Mouse (Mus musculus): ENCODE data around the gene Ccl24. TPM values are rescaled to one million over a fixed set of nuclear protein-coding genes. Genes with fewer than 3 reads are reported as not detected.

Ccl24 gene
- 0.18 TPM for polyA plus RNA-seq (2017; shearing (Covaris generic))

GRCm38 (mm10) chr5:135573006-135573405, at the start of gene Ccl24:
Ccl24 (minus strand) TSS chr5:135573049.

GRCm38 (mm10) chr5:135563469-135563868, 9.4 kb downstream of the Ccl24 start, which contains the start of gene Ccl26:
Ccl26 (minus strand) TSS chr5:135563569.

GRCm38 (mm10) chr5:135544865-135545797, 27.7 kb downstream of the Ccl24 start, which contains the start of gene Hip1:
Hip1 (minus strand) TSS chr5:135545120.

Other genes starting within 250 kb of the Ccl24 start
- not detected for gene Fkbp6, start 223.0 kb downstream of the Ccl24 start, polyA plus RNA-seq (2017; shearing (Covaris generic))
- not detected for gene Trim50, start 219.8 kb downstream of the Ccl24 start, polyA plus RNA-seq (2017; shearing (Covaris generic))
- gene Nsun5, start 203.1 kb downstream of the Ccl24 start, polyA plus RNA-seq (2017; shearing (Covaris generic)) = 46.9 TPM
- gene Pom121, start 178.5 kb downstream of the Ccl24 start, polyA plus RNA-seq (2017; shearing (Covaris generic)) = 38.3 TPM
- gene Hip1, start 27.9 kb downstream of the Ccl24 start, polyA plus RNA-seq (2017; shearing (Covaris generic)) = 4.6 TPM
- gene Ccl26, start 9.5 kb downstream of the Ccl24 start, polyA plus RNA-seq (2017; shearing (Covaris generic)) = not detected
- 31.2 TPM for gene Rhbdd2, start 59.6 kb upstream of the Ccl24 start, polyA plus RNA-seq (2017; shearing (Covaris generic))
- 69.4 TPM for gene Por, start 97.0 kb upstream of the Ccl24 start, polyA plus RNA-seq (2017; shearing (Covaris generic))
- gene Tmem120a, start 171.4 kb upstream of the Ccl24 start, polyA plus RNA-seq (2017; shearing (Covaris generic)) = 53.9 TPM
- gene Styxl1, start 205.3 kb upstream of the Ccl24 start, polyA plus RNA-seq (2017; shearing (Covaris generic)) = 0.85 TPM
- 491 TPM for gene Mdh2, start 205.4 kb upstream of the Ccl24 start, polyA plus RNA-seq (2017; shearing (Covaris generic))
- gene Srrm3, start 233.8 kb upstream of the Ccl24 start, polyA plus RNA-seq (2017; shearing (Covaris generic)) = 0.18 TPM